Mouse (Mus musculus) liver, embryonic 14.5 days (tissue): Measurements from ENCODE around the gene Wdr26. TPM values are rescaled to one million over a fixed set of nuclear protein-coding genes. Genes with fewer than 3 reads are reported as not detected.

Experiments used
- ATAC-seq: fragments of 200-750 bp; cut with Nextera tagmentation; 2 replicates; pipeline ENCODE4 v1.8.0; 2017; ENCODE audit warnings: moderate number of reproducible peaks, mild to moderate bottlenecking, moderate library complexity; ENCODE audit not compliant: insufficient read depth
- DNase-seq, 3 experiments: peaks; one replicate each; pipeline ENCODE4 v3.0.0-alpha.2; 2012 to 2013; ENCODE audit warnings: low read depth in 3 of 3, low spot score in 3 of 3
- H3K27ac ChIP-seq: fragments of 300-500 bp; sonication (generic); 2 replicates; pipeline ENCODE4 v1.5.1; 2014; ENCODE audit warnings: moderate library complexity, mild to moderate bottlenecking, control low read depth, inconsistent platforms
- H3K27me3 ChIP-seq: fragments of 300-500 bp; sonication (generic); 2 replicates; pipeline ENCODE4 v1.6.1; 2014; ENCODE audit warnings: mild to moderate bottlenecking, low read length, moderate library complexity; ENCODE audit not compliant: control insufficient read depth, insufficient read depth
- H3K36me3 ChIP-seq: fragments of 300-500 bp; sonication (generic); replicated peaks from 2 replicates; pipeline ENCODE4 v1.6.1; 2014; ENCODE audit warnings: low read depth; ENCODE audit not compliant: control insufficient read depth, insufficient read depth
- H3K4me1 ChIP-seq, 2 experiments: fragments of 200-500 bp in 1 of 2; fragments of 300-500 bp in 1 of 2; sonication (generic) in 1 of 2; replicated peaks; 2 replicates each; pipeline ENCODE4 v1.6.1; 2012 to 2014; ENCODE audit warnings: antibody characterized with exemption in 1 of 2, inconsistent platforms in 1 of 2, low read length in 1 of 2; ENCODE audit not compliant: control insufficient read depth in 2 of 2, insufficient read depth in 2 of 2
- H3K4me2 ChIP-seq: fragments of 300-500 bp; sonication (generic); 2 replicates; pipeline ENCODE4 v1.6.1; 2014; ENCODE audit warnings: low read depth, mild to moderate bottlenecking, control low read depth, moderate library complexity
- H3K4me3 ChIP-seq, 2 experiments: fragments of 200-500 bp in 1 of 2; fragments of 300-500 bp in 1 of 2; sonication (generic) in 1 of 2; 2 replicates each; pipeline ENCODE4 v1.5.1; 2012 to 2014; ENCODE audit warnings: low read depth in 2 of 2, low read length in 2 of 2, mild to moderate bottlenecking in 2 of 2, control low read depth in 1 of 2, inconsistent platforms in 1 of 2, moderate library complexity in 1 of 2; ENCODE audit not compliant: insufficient read depth in 1 of 2
- H3K9ac ChIP-seq: fragments of 300-500 bp; sonication (generic); replicated peaks from 2 replicates; pipeline ENCODE4 v1.6.1; 2014; ENCODE audit warnings: mild to moderate bottlenecking, control low read depth, moderate library complexity
- H3K9me3 ChIP-seq: fragments of 300-500 bp; sonication (generic); 2 replicates; pipeline ENCODE4 v1.6.1; 2016; ENCODE audit warnings: low read length, mixed read lengths; ENCODE audit not compliant: control insufficient read depth
- CTCF ChIP-seq: IDR thresholded peaks from 2 replicates; pipeline ENCODE4 v1.5.1; 2016; ENCODE audit warnings: antibody characterized with exemption, low read depth, control low read depth
- EP300 ChIP-seq: IDR thresholded peaks from 2 replicates; pipeline ENCODE4 v1.6.1; 2016; ENCODE audit warnings: antibody characterized with exemption, low read depth
- WGBS: fragments of 180-500 bp; shearing (Covaris S2); extraction: QIAGEN DNeasy Blood & Tissue Kit; methylation state at CpG from one replicate; pipeline ENCODE4 v1.1.7; 2014; ENCODE audit not compliant: insufficient replicate concordance; 5-methylcytosine and 5-hydroxymethylcytosine counted together
- polyA plus RNA-seq, 2 experiments: library from polyadenylated mRNA; depleted of rRNA in 1 of 2; stranded (reverse) in 1 of 2; unstranded in 1 of 2; fragments of >200 nt; fragmentation: Nextera tagmentation in 1 of 2; extraction: Ambion mirVana in 1 of 2; gene quantifications; 2 replicates each; pipeline versions ENCODE4 v1.2.1 to v1.2.3; 2012 to 2014

The Wdr26 gene
- polyA plus RNA-seq, 2 experiments, result 57.8 to 68.9 TPM

DNA sequence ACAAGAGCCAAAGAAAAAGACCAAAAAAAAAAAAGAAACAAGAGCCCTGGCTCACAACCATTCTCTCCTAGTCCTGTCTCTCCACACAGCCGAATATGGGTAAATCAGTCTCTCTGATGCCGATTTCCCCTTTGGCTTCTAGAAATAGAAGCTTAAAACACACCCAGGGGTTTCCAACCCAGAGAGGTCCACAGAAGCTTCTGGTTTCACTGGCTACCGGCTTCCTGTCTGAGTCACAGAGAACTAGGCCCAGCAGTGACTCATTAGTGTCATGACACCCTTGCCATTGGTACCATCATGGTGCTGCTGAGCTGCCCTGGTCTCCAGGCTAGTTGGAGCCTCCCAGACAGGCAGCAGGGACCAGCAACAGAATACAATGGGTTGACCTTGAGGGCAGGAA, 35.4 kb upstream of the Wdr26 start:
- TF ChIP-seq CTCF (no peak), EP300 (no peak)
- Histone ChIP-seq H3K4me1 (peaks cover 53 to 56% of the 10 kb centered on the region in 2 experiments), H3K4me3 (no peak overlapping the region; a peak in 1 of 4 replicates), H3K36me3 (no peaks in the 10 kb centered on the region), H3K27me3 (no peaks in the 10 kb centered on the region), H3K9me3 (peaks cover 4% of the 10 kb centered on the region), H3K9ac (peak overlapping the region; percentile 78), H3K27ac (peak overlapping the region; percentile 95), H3K4me2 (peak overlapping the region; percentile 63)
- WGBS, result 37% methylated on average over 3 of the region's 3 CpGs
- ATAC-seq, result no peak
- no peak for DNase-seq

DNA sequence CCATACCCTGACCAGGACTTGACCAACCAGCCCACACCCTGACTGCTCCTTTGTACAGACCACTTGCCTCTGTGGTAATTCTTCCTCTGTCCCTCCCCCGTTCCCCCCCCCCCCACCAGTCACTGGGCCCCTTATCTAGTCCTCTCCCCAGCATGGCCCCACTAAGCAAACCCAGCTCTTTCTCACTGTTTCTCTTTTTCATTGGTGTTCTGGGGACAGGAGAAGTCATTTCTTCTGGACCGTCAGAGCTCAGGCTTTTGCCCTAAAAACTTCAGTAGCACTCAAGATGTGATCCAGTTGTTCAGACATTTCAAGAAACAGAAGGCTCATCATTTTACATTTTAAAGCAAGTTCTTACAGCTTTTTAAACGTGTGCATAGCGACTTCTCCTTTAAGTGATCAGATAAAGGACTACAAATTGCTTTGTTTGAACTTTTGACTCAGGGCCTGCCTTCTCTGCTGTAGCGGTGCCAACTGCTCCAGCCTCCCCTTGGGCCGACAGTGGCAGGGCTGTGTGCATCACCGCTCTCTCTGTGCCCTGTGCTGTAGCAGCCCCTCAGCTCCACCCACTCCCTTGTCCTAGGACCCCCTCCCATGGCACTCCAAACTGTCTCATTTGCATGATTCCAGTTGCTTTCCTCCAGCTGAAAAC, 34.8 kb upstream of the Wdr26 start:
- Histone ChIP-seq H3K4me1 (peaks cover 53 to 56% of the 10 kb centered on the region in 2 experiments), H3K9me3 (peaks cover 4% of the 10 kb centered on the region), H3K4me2 (peak overlapping the region; percentile 63), H3K9ac (peak overlapping the region; percentile 78), H3K27ac (peak overlapping the region; percentile 95), H3K36me3 (no peaks in the 10 kb centered on the region), H3K4me3 (peak overlapping the region; percentile 28 to 42; a peak in 3 of 4 replicates), H3K27me3 (no peaks in the 10 kb centered on the region)
- no peak for TF ChIP-seq EP300
- no peak for TF ChIP-seq CTCF
- 4% methylated on average over 7 of the region's 7 CpGs for WGBS
- no peak for DNase-seq
- ATAC-seq, result peak; percentile 72

DNA sequence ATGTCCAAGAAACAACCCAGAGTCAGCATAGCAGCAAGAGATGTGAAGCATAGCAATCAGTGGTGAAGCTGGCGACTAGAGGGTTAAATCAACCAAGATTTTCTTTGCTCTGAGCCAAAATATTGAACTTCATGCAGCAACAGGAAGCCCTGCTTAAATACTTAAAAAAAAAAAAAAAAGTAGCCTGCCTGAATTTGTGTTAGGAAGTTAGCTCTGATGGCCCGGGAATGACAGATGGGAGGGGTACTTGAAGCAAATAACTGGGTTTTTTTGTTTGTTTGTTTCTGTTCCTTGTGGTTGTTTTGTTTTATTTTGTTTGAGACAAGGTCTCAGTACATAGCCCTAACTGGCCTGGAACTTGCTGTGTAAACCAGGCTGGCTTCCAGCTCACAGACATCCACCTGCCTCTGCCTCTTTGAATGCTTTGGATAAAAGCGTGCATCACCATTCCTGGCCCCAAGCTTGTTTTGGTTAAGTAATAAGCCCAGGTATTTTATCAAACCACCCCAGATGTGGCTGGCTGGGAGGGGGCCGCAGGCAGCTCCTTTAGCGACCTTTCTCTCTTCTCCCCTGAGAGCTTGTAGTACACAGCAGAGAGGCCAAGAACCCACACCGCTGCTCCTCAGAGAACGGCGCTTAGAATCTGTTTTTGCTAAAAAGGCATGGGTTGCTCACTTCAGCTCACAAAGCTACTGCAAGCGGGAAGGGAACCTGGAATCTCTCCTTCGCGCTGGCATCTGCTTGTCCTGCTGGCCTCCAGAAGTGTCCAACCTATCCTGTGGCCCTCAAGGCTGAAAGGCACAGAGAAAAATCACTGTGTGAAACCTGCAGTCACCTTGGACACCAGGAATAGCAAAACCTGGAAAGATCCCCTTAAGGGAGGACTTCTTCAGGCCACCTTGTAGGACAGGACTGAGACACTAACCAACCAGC, 34.0 kb upstream of the Wdr26 start:
- H3K4me2 ChIP-seq, result peak overlapping the region; percentile 63

GRCm38 (mm10) chr1:181245067-181245466, 33.3 kb upstream of the Wdr26 start:
- Histone ChIP-seq H3K4me3 (no peak overlapping the region), H3K9me3 (no peaks in the 10 kb centered on the region; the same call in 1 of the 2 replicates), H3K4me1 (peaks cover 53 to 56% of the 10 kb centered on the region in 2 experiments), H3K36me3 (no peaks in the 10 kb centered on the region), H3K4me2 (peak overlapping the region; percentile 63), H3K9ac (peak overlapping the region; percentile 78), H3K27me3 (no peaks in the 10 kb centered on the region), H3K27ac (peak overlapping the region; percentile 95)
- no peak for TF ChIP-seq EP300
- no peak for TF ChIP-seq CTCF
- no peak for ATAC-seq
- no peak for DNase-seq
- WGBS, result 83% methylated on average over 2 of the region's 2 CpGs

More for the DNA sequence above, 34.0 kb upstream of the Wdr26 start:
- 36% methylated on average over 11 of the region's 11 CpGs for WGBS
- Histone ChIP-seq H3K27me3 (no peaks in the 10 kb centered on the region), H3K4me3 (peak overlapping the region; percentile 28 to 42), H3K36me3 (no peaks in the 10 kb centered on the region), H3K27ac (peak overlapping the region; percentile 95), H3K9me3 (peaks cover 4% of the 10 kb centered on the region), H3K9ac (peak overlapping the region; percentile 78), H3K4me1 (peaks cover 53 to 56% of the 10 kb centered on the region in 2 experiments)
- ATAC-seq (peak; percentile 85), DNase-seq (peak; percentile 61 to 71 (median 71))
- TF ChIP-seq EP300 (peak; percentile 80), CTCF (no peak)

GRCm38 (mm10) chr1:181241185-181241584, 29.4 kb upstream of the Wdr26 start:
- Histone ChIP-seq H3K9ac (no peak overlapping the region), H3K27me3 (no peaks in the 10 kb centered on the region), H3K27ac (no peak overlapping the region), H3K4me1 (peaks cover 17 to 18% of the 10 kb centered on the region in 2 experiments), H3K9me3 (no peaks in the 10 kb centered on the region), H3K4me3 (no peak overlapping the region), H3K4me2 (no peak overlapping the region), H3K36me3 (no peaks in the 10 kb centered on the region)
- 91% methylated on average over 3 of the region's 3 CpGs for WGBS
- ATAC-seq, result no peak
- no peak for DNase-seq
- TF ChIP-seq EP300 (no peak), CTCF (no peak)
